Mouse (Mus musculus): ENCODE measurements around the gene Ppp1r1b. TPM values are rescaled to one million over a fixed set of nuclear protein-coding genes. Genes with fewer than 3 reads are reported as not detected.

Ppp1r1b gene
- polyA plus RNA-seq, 1 experiment from 2014 or later, result 0.18 TPM

- Histone ChIP-seq H3K4me2 (peak overlapping the region; percentile 65), H3K27me3 (peaks cover 6% of the 10 kb centered on the region; the same call in 1 of the 2 replicates), H3K4me1 (replicated peaks) (peaks cover 4% of the 10 kb centered on the region), H3K36me3 (peaks cover 5% of the 10 kb centered on the region; the same call in 1 of the 2 replicates), H3K9ac (replicated peaks) (peak overlapping the region; percentile 71), H3K27ac (peak overlapping the region; percentile 96), H3K9me3 (no peaks in the 10 kb centered on the region), H3K4me3 (replicated peaks) (peak overlapping the region; percentile 68)
- 58% methylated on average over 3 of the region's 3 CpGs for WGBS
- ATAC-seq (ENCODE audit: insufficient number of reproducible peaks, insufficient read depth, low FRiP score, low TSS enrichment, low read depth), result no peak
These were observed 52.6 kb downstream of the Ppp1r1b start for GRCm38 (mm10) chr11:98400816-98401215.

DNA sequence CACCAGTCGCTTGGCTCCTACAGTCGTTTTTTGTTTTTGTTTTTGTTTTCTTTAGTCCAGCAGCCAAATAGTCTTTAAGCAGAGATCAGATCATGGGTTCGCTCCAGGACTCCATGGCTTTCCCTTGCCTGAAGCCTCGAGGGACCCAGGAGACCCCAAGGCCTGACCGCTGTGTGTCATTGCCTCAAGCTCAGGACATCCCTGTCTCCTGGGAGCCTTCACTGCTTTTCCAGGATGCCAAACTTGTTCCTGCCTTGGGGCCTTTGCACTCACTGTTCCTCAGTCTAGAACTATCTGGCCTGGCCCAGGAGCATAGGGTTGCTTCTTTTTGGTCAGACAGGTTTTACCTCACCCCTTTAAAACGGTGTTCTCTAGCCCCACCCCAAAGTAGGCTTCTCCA is 58.4 kb downstream of the Ppp1r1b start:
- Histone ChIP-seq H3K36me3 (no peaks in the 10 kb centered on the region), H3K9ac (replicated peaks) (no peak overlapping the region), H3K4me1 (replicated peaks) (peaks cover 12% of the 10 kb centered on the region), H3K27me3 (peaks cover 19% of the 10 kb centered on the region), H3K27ac (no peak overlapping the region), H3K4me2 (no peak overlapping the region), H3K4me3 (replicated peaks) (no peak overlapping the region), H3K9me3 (no peaks in the 10 kb centered on the region)
- 69% methylated on average over 6 of the region's 6 CpGs for WGBS
- ATAC-seq (ENCODE audit: insufficient number of reproducible peaks, insufficient read depth, low FRiP score, low TSS enrichment, low read depth), result no peak

Other genes with a start within 250 kb of the Ppp1r1b start
- 24.3 and 25.9 TPM in 2 replicates for gene Fbxl20, start 198.0 kb upstream of the Ppp1r1b start, polyA plus RNA-seq (2016; fragmentation: Nextera tagmentation; extraction: Ambion mirVana)
- gene Med1, start 155.1 kb upstream of the Ppp1r1b start, polyA plus RNA-seq (2016; fragmentation: Nextera tagmentation; extraction: Ambion mirVana), result 75.3 and 80.1 TPM in 2 replicates
- 15.1 and 17.0 TPM in 2 replicates for gene Cdk12, start 145.3 kb upstream of the Ppp1r1b start, polyA plus RNA-seq (2016; fragmentation: Nextera tagmentation; extraction: Ambion mirVana)
- gene Neurod2, start 18.8 kb upstream of the Ppp1r1b start, polyA plus RNA-seq (2016; fragmentation: Nextera tagmentation; extraction: Ambion mirVana), result 0.09 TPM in 1 of 2 replicates, not detected in the other
- 39.9 and 41.9 TPM in 2 replicates for gene Stard3, start 10.0 kb downstream of the Ppp1r1b start, polyA plus RNA-seq (2016; fragmentation: Nextera tagmentation; extraction: Ambion mirVana)
- 4.7 TPM in 2 replicates for gene Tcap, start 35.4 kb downstream of the Ppp1r1b start, polyA plus RNA-seq (2016; fragmentation: Nextera tagmentation; extraction: Ambion mirVana)
- gene Pnmt, start 38.0 kb downstream of the Ppp1r1b start, polyA plus RNA-seq (2016; fragmentation: Nextera tagmentation; extraction: Ambion mirVana), result 0.37 and 0.41 TPM in 2 replicates
- 7.9 and 9.7 TPM in 2 replicates for gene Pgap3, start 52.1 kb downstream of the Ppp1r1b start, polyA plus RNA-seq (2016; fragmentation: Nextera tagmentation; extraction: Ambion mirVana)
- gene Erbb2, start 64.1 kb downstream of the Ppp1r1b start, polyA plus RNA-seq (2016; fragmentation: Nextera tagmentation; extraction: Ambion mirVana), result 40.8 and 45.7 TPM in 2 replicates
- gene Mien1, start 90.6 kb downstream of the Ppp1r1b start, polyA plus RNA-seq (2016; fragmentation: Nextera tagmentation; extraction: Ambion mirVana), result 74.4 and 79.8 TPM in 2 replicates
- gene Grb7, start 98.0 kb downstream of the Ppp1r1b start, polyA plus RNA-seq (2016; fragmentation: Nextera tagmentation; extraction: Ambion mirVana), result 5.1 and 5.4 TPM in 2 replicates
- 0.45 and 0.54 TPM in 2 replicates for gene Ikzf3, start 197.6 kb downstream of the Ppp1r1b start, polyA plus RNA-seq (2016; fragmentation: Nextera tagmentation; extraction: Ambion mirVana)
- 0.65 TPM in 1 of 2 replicates, not detected in the other for gene Zpbp2, start 202.7 kb downstream of the Ppp1r1b start, polyA plus RNA-seq (2016; fragmentation: Nextera tagmentation; extraction: Ambion mirVana)
- gene Ormdl3, start 239.0 kb downstream of the Ppp1r1b start, polyA plus RNA-seq (2016; fragmentation: Nextera tagmentation; extraction: Ambion mirVana), result 58.2 and 63.1 TPM in 2 replicates
- not detected in 2 replicates for gene Lrrc3c, start 249.9 kb downstream of the Ppp1r1b start, polyA plus RNA-seq (2016; fragmentation: Nextera tagmentation; extraction: Ambion mirVana)